Mouse (Mus musculus): ENCODE measurements around the gene Dpp8. TPM values are rescaled to one million over a fixed set of nuclear protein-coding genes. Genes with fewer than 3 reads are reported as not detected.

Dpp8 gene
- total RNA-seq, 4 experiments from 2014 or later = 152 to 168 (median 161) TPM

GRCm38 (mm10) chr9:65085270-65085669, 53.1 kb downstream of the Dpp8 start:
- DNase-seq (ENCODE audit: low spot score in 2 of 2) = no peak

DNA sequence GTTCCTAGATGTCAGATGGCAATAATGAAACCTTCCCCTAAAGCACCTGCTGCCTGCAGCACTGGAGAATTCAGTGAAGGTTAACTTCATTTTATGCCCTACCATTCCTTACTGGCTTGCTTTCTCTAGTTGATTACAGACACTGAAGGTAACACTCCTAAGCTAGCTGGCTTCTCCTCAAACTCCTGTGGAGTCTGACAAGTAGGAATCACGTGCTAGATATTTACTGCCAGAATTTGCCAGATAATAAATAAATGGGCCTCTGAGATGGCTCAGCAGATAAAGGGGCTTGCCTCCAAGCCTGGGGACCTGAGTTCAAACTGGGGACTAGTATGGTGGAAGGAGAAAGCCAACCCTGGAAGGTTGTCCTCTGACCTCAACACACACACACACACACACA, 54.6 kb downstream of the Dpp8 start:
- no peak for DNase-seq (ENCODE audit: low spot score in 2 of 2)

DNA sequence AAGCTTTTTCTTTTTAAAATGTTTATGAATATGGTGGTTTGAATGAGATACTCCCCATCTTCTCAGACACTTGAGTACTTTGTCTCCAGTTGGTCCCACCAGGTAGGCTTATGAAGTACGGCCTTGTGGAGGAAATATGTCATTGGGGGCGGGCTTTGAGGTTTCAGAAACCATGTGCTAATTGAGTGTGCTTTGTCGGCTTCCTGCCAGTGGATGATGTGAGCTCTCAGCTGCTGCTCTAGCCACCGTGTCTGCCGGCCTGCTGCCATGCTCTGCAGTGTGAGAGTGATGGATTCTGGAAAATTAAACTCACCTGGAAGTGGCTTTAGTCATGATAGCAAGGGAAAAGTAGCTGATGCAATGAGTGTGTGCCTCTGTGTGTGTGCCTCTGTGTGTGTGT, 55.3 kb downstream of the Dpp8 start:
- no peak for DNase-seq (ENCODE audit: low spot score in 2 of 2)

GRCm38 (mm10) chr9:65094237-65094636, 62.0 kb downstream of the Dpp8 start:
- DNase-seq (ENCODE audit: low spot score in 2 of 2) = peak in 1 of 2 experiments; percentile 59

- no peak for DNase-seq (ENCODE audit: low spot score in 2 of 2)
Measured at GRCm38 (mm10) chr9:65100991-65101685, 68.9 kb downstream of the Dpp8 start, which contains the start of gene Igdcc4. TSS of gene Igdcc4 (plus strand) at chr9:65101486.

- DNase-seq (ENCODE audit: low spot score in 2 of 2) = peak; percentile 34 to 45
Measured at GRCm38 (mm10) chr9:65101686-65102376, 69.6 kb downstream of the Dpp8 start.

GRCm38 (mm10) chr9:65102377-65103172, 70.4 kb downstream of the Dpp8 start:
- no peak for DNase-seq (ENCODE audit: low spot score in 2 of 2)

DNA sequence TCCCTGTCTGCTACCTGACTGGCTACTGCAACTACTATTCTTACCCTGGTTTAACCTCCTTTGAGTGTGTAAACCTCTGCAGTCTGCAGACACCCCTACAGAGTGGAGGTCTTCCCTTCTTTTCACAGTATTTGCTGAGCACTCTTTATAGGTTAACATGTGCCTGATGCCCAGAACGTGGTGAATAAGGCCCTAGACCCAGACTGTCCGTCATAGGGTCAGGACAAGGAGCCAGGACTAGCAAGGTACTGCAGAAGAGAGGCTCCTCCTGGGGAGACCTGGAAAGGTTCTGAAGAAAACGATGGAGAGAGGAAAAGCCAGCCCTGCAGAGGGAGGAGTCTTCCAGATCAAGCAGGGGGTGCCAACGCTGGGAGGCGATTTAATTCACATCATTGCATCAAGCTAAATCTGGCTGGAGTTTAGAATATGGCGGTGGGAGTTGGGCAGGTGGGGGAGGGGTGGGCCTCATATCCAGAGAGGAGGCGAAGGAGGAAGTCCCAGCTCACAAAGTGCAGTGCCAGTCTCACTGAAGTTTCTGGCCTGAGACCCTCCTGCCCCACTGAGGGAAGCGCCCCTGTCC, 71.0 kb downstream of the Dpp8 start:
- DNase-seq (ENCODE audit: low spot score in 2 of 2) = no peak

- DNase-seq (ENCODE audit: low spot score in 2 of 2) = no peak
Measured at GRCm38 (mm10) chr9:65106821-65107220, 74.6 kb downstream of the Dpp8 start.

DNA sequence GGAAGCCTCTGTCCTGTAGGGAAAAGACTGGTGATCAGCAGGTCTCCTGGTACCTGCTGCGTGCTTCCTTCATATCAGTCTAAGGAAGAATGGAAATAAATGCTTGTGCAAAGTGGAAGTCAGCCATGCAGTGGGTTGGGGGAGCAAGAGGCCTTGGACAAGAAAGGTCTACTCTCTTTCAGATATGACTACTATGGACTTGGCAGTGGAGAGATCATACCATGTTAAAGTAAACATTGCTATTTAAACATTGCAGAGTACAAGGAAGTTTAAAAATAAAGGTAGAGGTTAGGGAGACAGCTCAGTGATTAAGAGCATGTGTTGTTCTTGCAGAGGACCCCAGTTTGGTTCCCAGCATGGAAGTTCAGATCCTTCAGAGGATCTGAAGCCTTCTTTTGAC, 75.7 kb downstream of the Dpp8 start:
- DNase-seq (ENCODE audit: low spot score in 2 of 2) = no peak

- peak in 1 of 2 experiments; percentile 66 for DNase-seq (ENCODE audit: low spot score in 2 of 2)
Measured at GRCm38 (mm10) chr9:65109132-65110072, 77.2 kb downstream of the Dpp8 start.

DNA sequence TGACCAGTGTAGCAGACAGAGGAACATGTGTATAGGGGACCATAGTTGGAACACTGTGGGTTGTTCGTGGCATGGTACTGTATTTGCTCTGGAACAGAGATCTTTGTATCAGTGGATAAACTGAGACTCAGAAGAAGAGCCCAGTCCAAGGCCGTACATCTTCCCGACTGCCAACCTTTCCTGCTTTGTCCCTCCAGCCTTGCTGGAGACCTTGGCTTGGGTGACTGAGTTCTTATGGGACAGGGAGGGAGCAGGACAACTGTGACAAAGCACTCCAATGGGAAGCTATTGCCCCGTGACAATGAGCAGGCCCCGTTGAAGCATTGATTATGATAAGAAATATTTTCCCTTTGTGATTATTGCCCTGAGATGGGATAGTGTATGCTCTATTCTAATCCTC, 79.5 kb downstream of the Dpp8 start:
- DNase-seq (ENCODE audit: low spot score in 2 of 2) = no peak

DNA sequence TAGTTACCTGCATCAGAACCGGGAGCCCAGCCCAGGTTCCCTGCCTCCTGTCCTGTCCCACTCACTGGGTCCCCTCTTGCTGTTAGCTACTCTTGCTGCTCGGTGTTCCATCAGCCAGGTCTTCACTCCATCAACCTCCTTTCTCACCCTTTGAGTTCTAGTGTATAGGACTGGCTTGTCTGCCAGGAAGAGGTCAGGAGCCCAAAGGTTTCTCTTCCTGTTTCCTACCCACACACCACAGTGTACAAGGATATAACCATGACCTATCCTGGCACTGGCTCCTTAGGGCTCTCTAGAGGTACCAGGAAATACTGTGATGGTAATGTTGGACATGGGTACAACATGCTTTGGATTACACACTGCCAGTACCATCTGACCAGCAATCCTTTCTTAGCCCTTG, 81.5 kb downstream of the Dpp8 start:
- DNase-seq (ENCODE audit: low spot score in 2 of 2) = no peak

- DNase-seq (ENCODE audit: low spot score in 2 of 2) = no peak
Measured at GRCm38 (mm10) chr9:65115891-65116290, 83.7 kb downstream of the Dpp8 start.

DNA sequence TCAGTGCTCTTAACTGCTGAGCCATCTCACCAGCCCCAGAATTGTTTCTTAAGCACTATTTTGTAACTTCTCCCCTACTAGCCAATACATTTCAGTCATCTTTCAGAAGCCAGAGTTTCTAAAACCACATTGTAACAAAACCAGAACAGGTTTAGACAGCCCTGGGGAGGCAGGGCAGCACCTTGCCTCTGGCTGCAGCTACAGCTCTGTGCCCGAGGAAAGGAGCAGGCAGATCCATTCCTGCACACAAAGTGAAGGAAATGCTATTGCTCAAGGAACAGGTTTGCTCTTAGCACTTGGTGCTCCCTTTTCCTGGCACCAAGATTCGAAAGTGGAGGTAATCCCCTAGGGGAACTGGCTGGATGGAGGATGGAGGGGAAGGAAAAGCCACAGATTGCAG, 85.3 kb downstream of the Dpp8 start:
- DNase-seq (ENCODE audit: low spot score in 2 of 2) = no peak

DNA sequence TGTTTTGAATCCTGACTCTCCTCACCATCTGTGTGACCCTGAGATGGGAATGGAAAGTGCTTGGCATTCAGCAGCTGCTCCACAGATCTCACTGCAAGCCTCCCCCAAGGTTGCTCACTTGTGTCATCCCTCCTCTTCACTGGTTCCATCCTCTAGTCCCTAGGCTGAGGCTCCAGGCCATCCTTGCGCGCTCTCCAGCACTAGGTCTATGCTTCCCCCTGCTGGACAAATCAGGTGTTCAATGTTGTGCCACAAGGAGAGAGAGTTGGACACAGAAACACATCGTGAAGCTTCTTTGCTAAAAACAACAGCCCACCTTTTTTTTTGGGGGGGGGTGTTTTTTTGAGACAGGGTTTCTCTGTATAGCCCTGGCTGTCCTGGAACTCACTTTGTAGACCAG, 88.7 kb downstream of the Dpp8 start:
- peak in 1 of 2 experiments; percentile 53 for DNase-seq (ENCODE audit: low spot score in 2 of 2)

- peak in 1 of 2 experiments; percentile 79 for DNase-seq (ENCODE audit: low spot score in 2 of 2)
Measured at GRCm38 (mm10) chr9:65122545-65122944, 90.3 kb downstream of the Dpp8 start.

DNA sequence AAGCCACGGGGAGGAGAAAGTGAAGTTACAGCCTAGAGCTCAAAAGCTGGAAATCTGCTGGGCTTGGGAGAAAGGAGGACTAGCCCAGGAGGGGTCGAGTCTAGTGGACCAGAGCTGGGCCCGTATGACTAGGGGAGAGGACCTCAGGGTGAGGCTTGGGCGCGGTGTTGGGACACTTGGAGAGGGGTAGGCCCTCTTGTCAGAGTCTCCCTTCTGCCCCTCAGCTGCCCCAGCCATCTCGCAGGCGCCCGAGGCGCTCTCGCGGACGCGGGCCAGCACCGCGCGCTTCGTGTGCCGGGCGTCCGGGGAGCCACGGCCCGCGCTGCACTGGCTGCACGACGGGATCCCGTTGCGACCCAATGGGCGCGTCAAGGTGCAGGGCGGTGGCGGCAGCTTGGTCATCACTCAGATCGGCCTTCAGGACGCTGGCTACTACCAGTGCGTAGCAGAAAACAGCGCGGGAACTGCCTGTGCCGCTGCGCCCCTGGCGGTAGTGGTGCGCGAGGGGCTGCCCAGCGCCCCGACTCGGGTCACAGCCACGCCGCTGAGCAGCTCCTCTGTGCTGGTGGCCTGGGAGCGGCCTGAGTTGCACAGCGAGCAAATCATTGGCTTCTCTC, 91.4 kb downstream of the Dpp8 start:
- DNase-seq (ENCODE audit: low spot score in 2 of 2) = no peak

DNA sequence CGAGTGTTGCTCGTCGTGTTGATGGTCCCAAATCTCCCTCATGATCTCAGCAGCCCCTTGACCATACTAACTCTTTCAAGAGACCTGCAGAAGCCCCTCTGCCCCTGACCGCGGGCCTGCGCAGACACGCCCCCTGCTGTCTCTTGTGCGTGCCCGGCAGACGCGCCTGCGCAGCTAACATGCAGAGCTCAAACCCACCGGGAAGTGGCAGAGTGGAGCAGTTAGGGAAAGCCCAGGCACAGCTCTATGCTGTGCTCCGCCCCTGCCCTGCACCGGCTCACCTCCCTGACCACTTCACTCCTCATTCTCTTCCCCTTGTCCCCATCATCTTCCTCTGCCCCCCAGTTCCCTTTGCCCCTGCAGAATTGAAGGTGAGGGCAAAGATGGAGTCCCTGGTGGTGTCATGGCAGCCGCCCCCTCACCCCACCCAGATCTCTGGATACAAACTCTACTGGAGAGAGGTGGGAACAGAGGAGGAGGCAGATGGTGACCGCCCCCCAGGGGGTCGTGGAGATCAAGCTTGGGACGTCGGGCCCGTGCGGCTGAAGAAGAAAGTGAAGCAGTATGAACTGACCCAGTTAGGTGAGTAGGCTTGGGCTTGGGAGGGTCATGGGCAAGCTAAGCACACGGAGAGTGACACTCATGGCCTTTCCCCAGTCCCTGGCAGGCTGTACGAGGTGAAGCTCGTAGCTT, 96.1 kb downstream of the Dpp8 start:
- DNase-seq (ENCODE audit: low spot score in 2 of 2) = no peak

GRCm38 (mm10) chr9:65131717-65132116, 99.5 kb downstream of the Dpp8 start:
- no peak for DNase-seq (ENCODE audit: low spot score in 2 of 2)

Data from left cerebral cortex, adult 8-10 months (tissue).